ENCODE assay signal across 19 mouse cellular contexts in genomic region chr9:112231383-112231782, GRCm38 (mm10). TPM values are rescaled to one million over a fixed set of nuclear protein-coding genes. Genes with fewer than 3 reads are reported as not detected.
DNase-seq lines count a peak whose midpoint lies in the region; ATAC-seq and TF ChIP-seq lines count a peak whose summit lies in the region.
"Had no signal": no experiment of that assay in that cellular context is flagged by ENCODE, and none has a peak within 500 bp of the region (broad histone marks: within the 10 kb centered on the region; RNA-seq: fewer than 3 reads in every experiment).

No protein-coding gene starts in this region.

- H3K27ac ChIP-seq in hindbrain, embryonic 14.5 days, result peak overlapping the region; percentile 98
- no peak overlapping the region for H3K27ac ChIP-seq in hindbrain, embryonic 12.5 days
- no peak overlapping the region for H3K27ac ChIP-seq in thymus, adult 2 months (ENCODE audit: control insufficient read depth, insufficient read depth, low read length)
- H3K27ac ChIP-seq: heart, embryonic 13.5 days; kidney, postnatal 0 days; limb, embryonic 10.5 days; liver, embryonic 13.5 days had no signal

- TF ChIP-seq CTCF in thymus, adult 2 months (IDR thresholded peaks at IDR 0.05; ENCODE audit: borderline replicate concordance, control insufficient read depth, extremely low read depth, insufficient read depth, low read length, poor library complexity), result no peak

- peak; percentile 52 to 66 for DNase-seq in cerebellum, adult 18-20 months
- DNase-seq in cerebellum, postnatal 4 days (ENCODE audit: low spot score in 2 of 2), result no peak
- no peak for DNase-seq in hindbrain, embryonic 14.5 days (ENCODE audit: low spot score)
- peak; percentile 19 for DNase-seq in thymus, postnatal 14 days
- DNase-seq in thymus, adult 2 months, result no peak
- DNase-seq in ovary, postnatal 14 days (ENCODE audit: low spot score), result no peak
- DNase-seq: adrenal gland, postnatal 36 days; gastrocnemius, postnatal 36 days; layer of hippocampus, adult 9-11 months; liver, embryonic 13.5 days; right cerebral cortex, postnatal 4 days had no signal

- H3K9me3 ChIP-seq in hindbrain, embryonic 14.5 days (ENCODE audit: control insufficient read depth, low read length), result no peaks in the 10 kb centered on the region
- no peaks in the 10 kb centered on the region for H3K9me3 ChIP-seq in hindbrain, embryonic 12.5 days (replicated peaks)
- H3K9me3 ChIP-seq: heart, embryonic 13.5 days; limb, embryonic 10.5 days; liver, embryonic 13.5 days had no signal

- peak overlapping the region; percentile 88 for H3K4me2 ChIP-seq in hindbrain, embryonic 14.5 days (replicated peaks)
- no peak overlapping the region; the same call in 1 of the 2 replicates for H3K4me2 ChIP-seq in hindbrain, embryonic 12.5 days (replicated peaks)
- H3K4me2 ChIP-seq: heart, embryonic 13.5 days; liver, embryonic 13.5 days had no signal

- 74% methylated on average over 5 of the region's 5 CpGs for WGBS in hindbrain, embryonic 14.5 days
- 82% methylated on average over 5 of the region's 5 CpGs for WGBS in hindbrain, embryonic 12.5 days
- WGBS in thymus, adult 2 months, result 11% methylated on average over 5 of the region's 5 CpGs

- peak overlapping the region; percentile 63 for H3K4me3 ChIP-seq in hindbrain, embryonic 14.5 days (replicated peaks; ENCODE audit: low read length)
- H3K4me3 ChIP-seq in hindbrain, embryonic 12.5 days, result no peak overlapping the region
- no peak overlapping the region for H3K4me3 ChIP-seq in thymus, adult 2 months (ENCODE audit: control insufficient read depth, insufficient read depth, low read length)
- H3K4me3 ChIP-seq: heart, embryonic 13.5 days; limb, embryonic 10.5 days; liver, embryonic 13.5 days had no signal

- no peaks in the 10 kb centered on the region for H3K4me1 ChIP-seq in hindbrain, embryonic 14.5 days (replicated peaks; ENCODE audit: control insufficient read depth, insufficient read depth, low read length)
- peaks cover 10% of the 10 kb centered on the region for H3K4me1 ChIP-seq in hindbrain, embryonic 12.5 days
- peaks cover 13% of the 10 kb centered on the region for H3K4me1 ChIP-seq in thymus, adult 2 months (replicated peaks; ENCODE audit: control insufficient read depth, insufficient read depth, low read length)
- H3K4me1 ChIP-seq: liver, embryonic 13.5 days had no signal

- H3K36me3 ChIP-seq in hindbrain, embryonic 14.5 days (replicated peaks; ENCODE audit: control insufficient read depth, insufficient read depth), result no peaks in the 10 kb centered on the region
- H3K36me3 ChIP-seq in hindbrain, embryonic 12.5 days, result no peaks in the 10 kb centered on the region
- H3K36me3 ChIP-seq in thymus, adult 2 months (ENCODE audit: control insufficient read depth, insufficient read depth, low read length), result peaks cover 3% of the 10 kb centered on the region; the same call in 1 of the 2 replicates
- H3K36me3 ChIP-seq: heart, embryonic 13.5 days; limb, embryonic 10.5 days; liver, embryonic 13.5 days had no signal

- ATAC-seq in hindbrain, embryonic 14.5 days (ENCODE audit: low FRiP score), result no peak
- ATAC-seq in hindbrain, embryonic 12.5 days (ENCODE audit: low FRiP score), result no peak
- ATAC-seq in erythroblast, adult 5-6 weeks (replicated peaks; ENCODE audit: low FRiP score, poor library complexity, severe bottlenecking), result no peak
- ATAC-seq: activated CD4-positive, CD25-positive, alpha-beta regulatory T cell, adult 4 months; lung, postnatal 0 days had no signal

- peaks cover 2% of the 10 kb centered on the region; the same call in 1 of the 2 replicates for H3K27me3 ChIP-seq in hindbrain, embryonic 14.5 days (ENCODE audit: control insufficient read depth, insufficient read depth, low read length)
- peaks cover 39% of the 10 kb centered on the region for H3K27me3 ChIP-seq in hindbrain, embryonic 12.5 days
- H3K27me3 ChIP-seq in thymus, adult 2 months (ENCODE audit: control insufficient read depth, insufficient read depth, low read length), result no peaks in the 10 kb centered on the region
- H3K27me3 ChIP-seq: CH12.LX had no signal

- TF ChIP-seq POLR2A in thymus, adult 2 months (IDR thresholded peaks at IDR 0.05; ENCODE audit: control insufficient read depth, extremely low read depth, insufficient read depth, low read length, poor library complexity), result no peak

- peak overlapping the region; percentile 98 for H3K9ac ChIP-seq in hindbrain, embryonic 14.5 days
- no peak overlapping the region for H3K9ac ChIP-seq in hindbrain, embryonic 12.5 days
- H3K9ac ChIP-seq: heart, embryonic 13.5 days; liver, embryonic 13.5 days had no signal

RNA-seq across cellular contexts. Expression of gene Arpp21, which starts 4.4 kb away (rescaled TPM):
- 29.1 and 40.8 TPM in 2 replicates for polyA plus RNA-seq in hindbrain, embryonic 14.5 days (2014; fragmentation: Nextera tagmentation; extraction: Ambion mirVana)
- polyA plus RNA-seq in hindbrain, embryonic 12.5 days (2016; fragmentation: Nextera tagmentation; extraction: Ambion mirVana), result 9.8 and 19.9 TPM in 2 replicates
- 578 and 597 TPM in 2 replicates for polyA plus RNA-seq in thymus, adult 2 months (2012; rRNA removed)
- not detected in 2 replicates for total RNA-seq in erythroblast, adult 5-6 weeks (2015; ENCODE audit: low replicate concordance)
- 1.4 TPM in 1 of 2 replicates, not detected in the other for total RNA-seq in erythroblast, adult 5-6 weeks (2017; ENCODE audit: low replicate concordance)
- total RNA-seq: CH12.LX had no signal
- polyA plus RNA-seq: lung, postnatal 0 days had no signal

Comparison
In these comparisons a context has a peak if more than half of its experiments do, and no peak if none do; other contexts are left out.
1. DNase-seq: peak in cerebellum, adult 18-20 months (2 of 2) and thymus, postnatal 14 days (single experiment); none in cerebellum, postnatal 4 days (0 of 2), hindbrain, embryonic 14.5 days (single experiment), thymus, adult 2 months (single experiment) and ovary, postnatal 14 days (single experiment).
2. RNA of gene Arpp21, which starts 4.4 kb away (polyA plus RNA-seq): 578 to 597 TPM in thymus, adult 2 months; 29.1 to 40.8 TPM in hindbrain, embryonic 14.5 days and 9.8 to 19.9 TPM in hindbrain, embryonic 12.5 days; every median in the first group is over 10 times any median in the second.